8 mouse cellular contexts compared by ENCODE assay signal in the genomic region with DNA sequence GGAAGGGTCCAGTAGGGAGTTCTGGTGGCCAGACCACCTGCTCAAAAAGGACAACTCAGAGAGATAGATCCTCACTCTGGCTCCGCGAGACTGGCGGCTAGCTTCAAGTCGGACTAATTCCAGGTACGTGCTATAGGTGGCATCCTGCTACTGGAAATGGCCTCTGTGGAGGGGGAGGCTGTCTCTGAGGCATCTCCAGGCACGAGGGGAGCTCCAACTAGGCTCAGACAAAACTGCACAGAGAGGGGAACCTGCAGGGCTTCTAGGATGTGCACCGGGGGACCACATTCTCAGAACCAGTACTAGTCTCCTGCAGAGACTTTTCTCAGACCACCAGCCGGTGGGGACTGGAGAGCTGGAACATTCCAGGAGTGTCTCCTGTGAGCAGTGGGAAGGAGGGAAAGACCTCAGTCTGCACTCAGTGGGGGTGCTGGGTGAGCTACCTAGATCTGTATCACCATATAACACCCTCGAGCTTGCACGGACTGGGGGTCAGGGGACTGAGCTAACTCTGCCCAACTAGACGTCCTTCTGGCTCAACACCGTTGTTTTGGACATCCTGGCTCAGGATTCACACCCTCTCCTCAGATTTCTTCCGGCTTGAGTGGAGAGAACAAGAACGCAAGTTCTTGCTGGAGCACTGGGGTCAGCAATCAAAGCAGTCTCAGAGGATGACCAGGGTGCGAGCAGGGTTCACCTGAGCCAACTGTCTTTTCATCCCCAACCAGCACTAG. TPM values are rescaled to one million over a fixed set of nuclear protein-coding genes. Genes with fewer than 3 reads are reported as not detected.
DNase-seq lines count a peak whose midpoint lies in the region; ATAC-seq and TF ChIP-seq lines count a peak whose summit lies in the region.

No protein-coding gene starts in this region.

- peak; percentile 75 for TF ChIP-seq CTCF in layer of hippocampus, adult 2 months (conservative IDR thresholded peaks at IDR 0.05)
- no peak for TF ChIP-seq CTCF in G1E (IDR thresholded peaks at IDR 0.05; ENCODE audit: low read depth, low read length)
- peak; percentile 41; the same call in 1 of the 2 replicates for TF ChIP-seq CTCF in embryonic fibroblast, embryonic 13.5 days (IDR thresholded peaks at IDR 0.05; ENCODE audit: borderline replicate concordance, insufficient read depth, low read length)

- H3K27ac ChIP-seq in layer of hippocampus, adult 2 months, result no peak overlapping the region
- no peak overlapping the region for H3K27ac ChIP-seq in embryonic fibroblast, embryonic 13.5 days (ENCODE audit: insufficient read depth, low read length)
- H3K27ac ChIP-seq in midbrain, embryonic 14.5 days (replicated peaks; ENCODE audit: low read depth, low read length), result peak overlapping the region; percentile 97

- DNase-seq in layer of hippocampus, adult 2 months (ENCODE audit: low spot score in 2 of 2), result no peak
- DNase-seq in layer of hippocampus, postnatal 14 days (ENCODE audit: low spot score in 2 of 2), result no peak
- DNase-seq in G1E (ENCODE audit: low spot score), result no peak
- peak; percentile 77 for DNase-seq in induced T-regulatory cell, adult 2 months (ENCODE audit: low read depth)
- peak; percentile 87 for DNase-seq in midbrain, embryonic 14.5 days
- no peak for DNase-seq in frontal cortex, postnatal 14 days (ENCODE audit: low spot score in 2 of 2)
- no peak for DNase-seq in layer of hippocampus, adult 9-11 months

- H3K4me3 ChIP-seq in layer of hippocampus, adult 2 months, result no peak overlapping the region
- peak overlapping the region; percentile 27; the same call in 1 of the 2 replicates for H3K4me3 ChIP-seq in G1E (ENCODE audit: low read depth, low read length)
- no peak overlapping the region for H3K4me3 ChIP-seq in embryonic fibroblast, embryonic 13.5 days (ENCODE audit: insufficient read depth, low read length)
- H3K4me3 ChIP-seq in midbrain, embryonic 14.5 days (replicated peaks; ENCODE audit: low read depth, low read length), result no peak overlapping the region

- no peak for ATAC-seq in G1E (ENCODE audit: extremely low read depth, insufficient number of reproducible peaks, low FRiP score, poor library complexity, severe bottlenecking)
- ATAC-seq in midbrain, embryonic 14.5 days (ENCODE audit: low FRiP score, low TSS enrichment), result no peak

- H3K9ac ChIP-seq in midbrain, embryonic 14.5 days (replicated peaks; ENCODE audit: low read length), result no peak overlapping the region

- H3K4me2 ChIP-seq in midbrain, embryonic 14.5 days (ENCODE audit: low read length), result peak overlapping the region; percentile 98

- 4% methylated on average over 15 of the region's 15 CpGs for WGBS in midbrain, embryonic 14.5 days

- H3K4me1 ChIP-seq in G1E (ENCODE audit: insufficient read depth, low read depth, low read length), result no peaks in the 10 kb centered on the region
- H3K4me1 ChIP-seq in embryonic fibroblast, embryonic 13.5 days (ENCODE audit: control insufficient read depth, insufficient read depth, low read length), result peaks cover 6% of the 10 kb centered on the region
- peaks cover 48% of the 10 kb centered on the region for H3K4me1 ChIP-seq in midbrain, embryonic 14.5 days (ENCODE audit: control insufficient read depth, insufficient read depth, low read length)

- no peaks in the 10 kb centered on the region for H3K27me3 ChIP-seq in G1E (ENCODE audit: insufficient read depth, low read length)
- peaks cover 56% of the 10 kb centered on the region for H3K27me3 ChIP-seq in midbrain, embryonic 14.5 days (ENCODE audit: control insufficient read depth, insufficient read depth, low read length)

- H3K9me3 ChIP-seq in G1E (replicated peaks), result peaks cover 94% of the 10 kb centered on the region
- no peaks in the 10 kb centered on the region for H3K9me3 ChIP-seq in midbrain, embryonic 14.5 days (ENCODE audit: control insufficient read depth, low read length)

- TF ChIP-seq POLR2A in embryonic fibroblast, embryonic 13.5 days (IDR thresholded peaks at IDR 0.05; ENCODE audit: low read depth, low read length), result no peak

- no peaks in the 10 kb centered on the region for H3K36me3 ChIP-seq in G1E (replicated peaks)
- H3K36me3 ChIP-seq in midbrain, embryonic 14.5 days (ENCODE audit: control insufficient read depth, insufficient read depth, low read length), result no peaks in the 10 kb centered on the region

RNA-seq across cellular contexts. Expression of gene Cbx8, which starts 11.3 kb away (rescaled TPM):
- 10 to 100 TPM; 10.2 to 11.3 TPM for total RNA-seq in layer of hippocampus, adult 2 months (2021)
- 10 to 100 TPM; 15.0 to 15.2 TPM for total RNA-seq in layer of hippocampus, postnatal 14 days (2021)
- total RNA-seq in G1E (2014; fragmentation: Nextera tagmentation), result not detected in 2 replicates
- not detected in 2 replicates for total RNA-seq in G1E (2017)
- polyA plus RNA-seq in G1E (2012), result not detected in 2 replicates
- polyA plus RNA-seq in embryonic fibroblast, embryonic 13.5 days (2011; ENCODE audit: insufficient read length, low read depth, missing spikeins), result 3.9 and 4.2 TPM in 2 replicates
- 11.5 and 12.4 TPM in 2 replicates for polyA plus RNA-seq in midbrain, embryonic 14.5 days (2014; fragmentation: Nextera tagmentation; extraction: Ambion mirVana)

RNA-seq across cellular contexts. Expression of gene Cbx2, which starts 29.3 kb away (rescaled TPM):
- total RNA-seq in layer of hippocampus, adult 2 months (2021), result 1 to 10 TPM; 2.9 to 3.1 TPM
- 1 to 10 TPM; 3.6 to 4.2 TPM for total RNA-seq in layer of hippocampus, postnatal 14 days (2021)
- total RNA-seq in G1E (2014; fragmentation: Nextera tagmentation), result not detected in 2 replicates
- 0.11 and 0.12 TPM in 2 replicates for total RNA-seq in G1E (2017)
- not detected in 2 replicates for polyA plus RNA-seq in G1E (2012)
- polyA plus RNA-seq in embryonic fibroblast, embryonic 13.5 days (2011; ENCODE audit: insufficient read length, low read depth, missing spikeins), result 4.7 and 6.9 TPM in 2 replicates
- polyA plus RNA-seq in midbrain, embryonic 14.5 days (2014; fragmentation: Nextera tagmentation; extraction: Ambion mirVana), result 15.6 and 20.7 TPM in 2 replicates

RNA-seq across cellular contexts. Expression of gene Cbx4, which starts 33.9 kb away (rescaled TPM):
- total RNA-seq in layer of hippocampus, adult 2 months (2021), result 10 to 100 TPM; 53.7 to 60.4 TPM
- total RNA-seq in layer of hippocampus, postnatal 14 days (2021), result 10 to 100 TPM; 59.1 to 59.4 TPM
- not detected in 2 replicates for total RNA-seq in G1E (2014; fragmentation: Nextera tagmentation)
- not detected in 2 replicates for total RNA-seq in G1E (2017)
- 0.03 and 0.08 TPM in 2 replicates for polyA plus RNA-seq in G1E (2012)
- 11.2 and 11.8 TPM in 2 replicates for polyA plus RNA-seq in embryonic fibroblast, embryonic 13.5 days (2011; ENCODE audit: insufficient read length, low read depth, missing spikeins)
- polyA plus RNA-seq in midbrain, embryonic 14.5 days (2014; fragmentation: Nextera tagmentation; extraction: Ambion mirVana), result 19.0 and 19.3 TPM in 2 replicates

Comparison
In these comparisons a context has a peak if more than half of its experiments do, and no peak if none do; other contexts are left out.
1. DNase-seq: peak in induced T-regulatory cell, adult 2 months (single experiment) and midbrain, embryonic 14.5 days (single experiment); none in layer of hippocampus, adult 2 months (0 of 2), layer of hippocampus, postnatal 14 days (0 of 2), G1E (single experiment), frontal cortex, postnatal 14 days (0 of 2) and layer of hippocampus, adult 9-11 months (single experiment).
2. RNA of gene Cbx8, which starts 11.3 kb away (total RNA-seq): 15.0 to 15.2 TPM in layer of hippocampus, postnatal 14 days and 10.2 to 11.3 TPM in layer of hippocampus, adult 2 months; not detected in G1E; every median in the first group is over 10 times any median in the second.
3. RNA of gene Cbx4, which starts 33.9 kb away (total RNA-seq): 53.7 to 60.4 TPM in layer of hippocampus, adult 2 months and 59.1 to 59.4 TPM in layer of hippocampus, postnatal 14 days; not detected in G1E; every median in the first group is over 10 times any median in the second.